Mouse (Mus musculus) gastrocnemius, adult 8-10 months (tissue): ENCODE results near the gene Imp3. TPM values are rescaled to one million over a fixed set of nuclear protein-coding genes. Genes with fewer than 3 reads are reported as not detected.

ENCODE experiments used
- DNase-seq, 2 experiments: peaks; one replicate each; pipeline ENCODE4 v3.0.0; 2022; ENCODE audit warnings: low spot score in 2 of 2
- total RNA-seq, 4 experiments: library from RNA; stranded (reverse); gene quantifications; 2 replicates each; pipeline ENCODE4 v1.2.4; 2022

The Imp3 gene
- total RNA-seq, 4 experiments from 2014 or later: 54.4 to 61.3 (median 57.1) TPM

DNA sequence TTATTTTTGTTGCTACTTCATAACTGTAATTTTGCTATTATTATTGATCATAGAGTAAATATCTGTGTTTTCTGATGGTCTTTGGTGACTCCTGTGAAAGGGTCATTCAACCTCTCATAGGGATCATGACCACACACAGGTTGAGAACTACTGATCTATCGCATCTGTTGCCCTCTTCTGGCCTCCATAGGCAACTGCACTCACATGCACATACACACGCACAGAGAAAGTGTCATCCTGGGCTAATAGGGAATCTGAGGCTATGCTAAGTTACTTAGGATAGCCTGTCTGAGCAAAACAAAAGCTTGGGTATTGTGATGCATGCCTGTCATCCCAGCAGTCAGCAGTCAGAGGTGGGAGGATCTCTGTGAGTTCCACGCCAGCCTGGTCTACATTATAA, 24.3 kb downstream of the Imp3 start:
- DNase-seq: no peak

DNA sequence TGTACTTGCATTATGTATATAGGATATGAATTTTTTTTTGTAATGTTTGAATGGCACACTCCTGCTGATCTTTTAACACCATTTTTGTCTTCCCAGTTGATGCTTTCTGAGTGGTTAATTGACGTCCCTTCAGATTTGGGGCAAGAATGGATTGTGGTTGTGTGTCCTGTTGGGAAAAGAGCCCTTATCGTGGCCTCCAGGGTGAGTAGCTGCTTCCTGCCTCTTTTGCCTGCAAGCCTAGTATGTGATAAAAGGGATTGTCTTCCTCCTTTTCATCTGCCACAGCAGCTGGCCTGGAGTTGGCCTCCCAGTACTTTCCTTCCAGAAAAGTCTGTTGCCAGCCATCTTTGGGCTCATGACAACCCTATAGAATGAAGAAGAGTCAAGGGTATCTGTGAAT, 32.9 kb downstream of the Imp3 start:
- DNase-seq: no peak

DNA sequence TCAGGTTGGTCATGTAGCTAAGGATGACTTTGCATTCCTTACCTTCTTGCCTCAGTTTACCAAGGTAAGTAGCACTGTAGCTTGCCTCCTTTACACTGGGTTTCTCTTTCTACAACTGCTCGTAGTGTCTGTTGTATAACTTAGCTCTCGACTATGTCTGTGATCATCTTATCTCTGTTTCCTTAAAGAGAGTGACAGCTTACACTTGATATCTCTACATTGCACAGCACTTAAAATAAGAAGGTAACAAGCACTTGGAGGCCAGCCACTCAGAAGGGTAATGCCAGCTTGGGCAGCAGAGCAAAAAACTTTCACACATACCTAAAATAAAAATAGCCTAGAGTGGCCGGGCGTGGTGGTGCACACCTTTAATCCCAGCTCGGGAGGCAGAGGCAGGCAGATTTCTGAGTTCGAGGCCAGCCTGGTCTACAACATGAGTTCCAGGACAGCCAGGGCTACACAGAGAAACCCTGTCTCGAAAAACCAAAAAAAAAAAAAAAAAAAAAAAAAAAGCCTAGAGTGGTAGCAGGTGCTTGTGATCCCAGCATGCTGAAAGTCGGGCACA, 36.8 kb downstream of the Imp3 start:
- DNase-seq: no peak

DNA sequence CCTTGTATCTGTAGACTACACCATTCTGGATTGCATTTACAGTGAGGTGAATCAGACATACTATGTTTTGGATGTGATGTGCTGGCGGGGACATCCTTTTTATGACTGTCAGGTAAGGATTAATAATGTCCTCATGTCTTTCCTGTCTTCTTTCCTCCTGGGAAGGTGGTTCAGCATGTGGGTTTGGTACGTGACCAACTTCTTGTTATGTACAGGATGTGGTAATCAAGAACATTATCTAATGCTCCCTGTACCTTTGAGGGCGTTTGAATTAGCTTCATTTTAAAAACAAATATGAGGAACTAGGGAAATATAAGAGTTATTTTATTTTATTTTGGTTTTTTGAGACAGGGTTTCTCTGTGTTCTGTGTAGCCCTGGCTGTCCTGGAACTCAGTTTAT, 37.9 kb downstream of the Imp3 start:
- no peak for DNase-seq

DNA sequence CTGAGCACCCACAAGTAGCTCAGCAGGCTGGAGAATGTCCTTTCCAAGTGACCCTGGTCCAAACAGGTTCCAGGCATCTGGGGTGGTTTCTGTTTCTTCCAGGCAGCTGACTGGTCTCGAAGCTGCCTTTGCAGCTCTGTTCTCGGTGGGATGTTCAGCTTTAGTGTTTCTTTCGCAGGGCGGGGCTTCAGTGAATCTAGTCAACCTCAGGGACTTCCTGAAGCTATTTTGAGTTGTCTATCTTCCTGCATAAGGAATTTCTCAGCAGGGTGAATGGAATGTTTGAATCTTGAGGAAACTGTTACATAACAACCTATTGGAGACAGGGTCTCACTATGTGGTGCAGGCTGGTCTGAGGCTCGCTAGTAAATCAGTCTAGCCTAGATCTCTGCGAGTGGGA, 42.9 kb downstream of the Imp3 start:
- no peak for DNase-seq

DNA sequence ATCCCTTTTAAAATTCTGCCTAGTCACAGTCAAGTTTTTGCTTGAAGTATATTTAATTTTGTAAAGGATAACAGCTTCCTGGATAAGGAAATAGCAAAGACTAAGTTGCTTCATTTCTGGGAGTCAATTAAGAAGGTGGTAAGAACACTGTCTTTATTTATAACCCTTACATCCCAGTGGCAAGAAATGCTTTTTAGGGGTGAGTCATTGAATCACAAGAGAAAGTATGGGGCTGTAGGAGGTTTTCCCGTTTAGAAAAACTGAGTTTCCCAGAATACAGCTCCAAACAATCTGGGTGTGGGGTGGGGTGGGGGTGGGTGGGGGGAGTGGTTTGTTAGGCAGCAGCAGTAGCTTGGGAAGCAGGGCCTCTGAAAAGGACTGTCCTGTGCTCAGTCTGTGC, 44.2 kb downstream of the Imp3 start:
- no peak for DNase-seq

Other genes with a start within 250 kb of the Imp3 start
- under 1 TPM; 0.22 to 0.92 (median 0.67) TPM for gene Lingo1, start 141.0 kb upstream of the Imp3 start, total RNA-seq
- gene Odf3l1, start 72.8 kb upstream of the Imp3 start, total RNA-seq: under 1 TPM in 1 of 4 experiments, not detected in 3; 0.27 TPM
- gene Cspg4, start 72.4 kb upstream of the Imp3 start, total RNA-seq: 1 to 10 TPM; 3.2 to 5.4 (median 4.2) TPM
- 1 to 10 TPM; 1.7 to 4.0 (median 3.1) TPM for gene Snx33, start 9.1 kb upstream of the Imp3 start, total RNA-seq
- 10 to 100 TPM; 10.0 to 12.0 (median 11.3) TPM for gene Snupn, start 13.4 kb downstream of the Imp3 start, total RNA-seq
- 1 to 10 TPM; 2.1 to 5.7 (median 2.6) TPM for gene Ptpn9, start 57.4 kb downstream of the Imp3 start, total RNA-seq
- 10 to 100 TPM; 18.6 to 23.0 (median 19.8) TPM for gene Sin3a, start 134.6 kb downstream of the Imp3 start, total RNA-seq
- 10 to 100 TPM; 22.1 to 36.3 (median 29.0) TPM for gene Man2c1, start 193.2 kb downstream of the Imp3 start, total RNA-seq
- 1 to 10 TPM; 4.4 to 7.2 (median 5.7) TPM for gene Neil1, start 210.8 kb downstream of the Imp3 start, total RNA-seq
- 10 to 100 TPM; 24.9 to 32.8 (median 31.1) TPM for gene Commd4, start 220.9 kb downstream of the Imp3 start, total RNA-seq